Mouse (Mus musculus) erythroid progenitor cell, adult 5-6 weeks (primary cell): ENCODE results near the gene Galnt14. TPM values are rescaled to one million over a fixed set of nuclear protein-coding genes. Genes with fewer than 3 reads are reported as not detected.

ENCODE experiments used
- ATAC-seq: replicated peaks from 2 replicates; pipeline ENCODE4 v1.8.0; 2016; ENCODE audit warnings: moderate number of reproducible peaks, mild to moderate bottlenecking, moderate TSS enrichment, inconsistent platforms; ENCODE audit not compliant: poor library complexity, low FRiP score, severe bottlenecking
- total RNA-seq, 2 experiments: library from RNA; stranded (forward) in 1 of 2; stranded (reverse) in 1 of 2; fragments of 150-400 nt in 1 of 2; fragments of 186-747, 209-891 nt in 1 of 2; gene quantifications; 2 replicates each; pipeline versions ENCODE4 v1.2.3 to v1.2.4; 2015 to 2017; ENCODE audit warnings: low replicate concordance in 2 of 2

The Galnt14 gene
- total RNA-seq, 2 experiments from 2014 or later, result not detected

DNA sequence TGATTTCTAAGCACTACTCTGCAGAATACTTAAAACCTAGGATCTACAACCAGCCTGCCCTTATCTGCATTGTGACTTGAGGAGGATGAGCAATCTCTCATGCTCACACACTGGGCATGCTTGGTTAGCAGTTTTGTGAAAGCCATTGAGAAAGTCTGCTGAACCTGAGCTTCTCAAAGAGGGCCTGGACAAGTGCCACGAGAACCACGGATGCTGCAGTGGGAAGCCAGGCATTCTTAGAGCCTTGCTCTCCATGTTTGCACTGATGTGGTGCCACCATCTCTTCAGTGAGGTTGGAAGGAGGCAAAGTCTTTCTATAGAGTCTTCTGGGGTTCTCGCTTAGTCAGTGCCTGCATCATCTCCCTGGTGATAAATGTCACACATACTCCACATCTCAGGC lies 194.7 kb downstream of the Galnt14 start:
- no peak for ATAC-seq

DNA sequence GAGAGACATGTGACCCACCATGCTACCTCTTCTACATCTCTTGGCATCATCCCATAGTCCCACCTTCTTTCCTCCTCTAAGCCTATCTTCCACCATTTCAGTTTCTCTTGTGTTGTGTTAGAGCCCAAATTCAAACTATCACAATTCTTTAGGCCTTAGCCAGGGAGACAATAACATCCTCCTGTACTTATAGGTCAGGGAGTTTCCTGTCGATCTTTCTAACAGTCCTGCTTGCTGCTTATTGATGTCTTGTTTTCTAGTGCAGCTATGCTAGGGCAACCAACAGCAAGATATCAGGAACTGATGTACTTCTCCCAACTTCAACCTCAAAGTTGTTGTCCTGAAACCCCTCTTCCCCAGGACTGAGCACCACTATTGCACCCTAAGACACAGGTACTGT lies 195.4 kb downstream of the Galnt14 start:
- no peak for ATAC-seq

DNA sequence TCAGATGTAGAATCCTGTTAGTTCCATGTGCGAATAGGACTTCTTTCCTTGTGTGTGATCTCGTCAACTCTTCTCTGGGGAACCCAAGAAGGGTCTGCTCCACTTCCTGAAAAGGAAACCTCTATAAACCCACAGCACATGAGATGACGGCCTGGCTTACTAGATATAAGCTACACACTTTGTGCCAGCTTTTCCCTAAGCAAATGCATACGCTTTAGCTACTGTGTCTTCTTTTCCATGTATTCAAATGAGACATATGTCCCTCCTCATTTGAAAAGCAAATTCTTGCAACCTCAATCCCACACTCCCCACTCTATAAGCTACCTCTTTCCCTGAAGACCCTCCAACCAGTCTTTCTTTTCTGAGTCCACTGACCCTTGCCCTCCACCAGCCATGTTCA lies 196.0 kb downstream of the Galnt14 start:
- ATAC-seq, result no peak

DNA sequence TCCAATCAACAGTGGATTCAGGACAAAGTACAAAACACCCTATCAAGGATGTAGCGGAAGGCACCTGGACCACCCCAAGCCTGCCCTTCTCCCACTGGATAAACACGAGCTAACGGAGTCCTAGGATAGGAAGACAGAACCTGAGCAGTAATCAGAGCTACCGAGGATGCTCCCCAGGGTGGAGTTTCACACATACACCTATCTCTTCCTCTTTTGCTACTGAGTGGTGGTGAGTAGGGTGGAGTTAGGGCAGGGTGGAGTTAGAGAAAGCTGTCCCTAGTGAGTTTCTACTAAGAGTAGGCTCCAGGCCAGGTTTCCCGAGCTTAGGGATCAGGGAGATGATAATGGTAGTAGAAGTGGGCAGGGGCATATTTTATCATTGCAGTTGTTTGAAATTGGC lies 197.4 kb downstream of the Galnt14 start:
- no peak for ATAC-seq

DNA sequence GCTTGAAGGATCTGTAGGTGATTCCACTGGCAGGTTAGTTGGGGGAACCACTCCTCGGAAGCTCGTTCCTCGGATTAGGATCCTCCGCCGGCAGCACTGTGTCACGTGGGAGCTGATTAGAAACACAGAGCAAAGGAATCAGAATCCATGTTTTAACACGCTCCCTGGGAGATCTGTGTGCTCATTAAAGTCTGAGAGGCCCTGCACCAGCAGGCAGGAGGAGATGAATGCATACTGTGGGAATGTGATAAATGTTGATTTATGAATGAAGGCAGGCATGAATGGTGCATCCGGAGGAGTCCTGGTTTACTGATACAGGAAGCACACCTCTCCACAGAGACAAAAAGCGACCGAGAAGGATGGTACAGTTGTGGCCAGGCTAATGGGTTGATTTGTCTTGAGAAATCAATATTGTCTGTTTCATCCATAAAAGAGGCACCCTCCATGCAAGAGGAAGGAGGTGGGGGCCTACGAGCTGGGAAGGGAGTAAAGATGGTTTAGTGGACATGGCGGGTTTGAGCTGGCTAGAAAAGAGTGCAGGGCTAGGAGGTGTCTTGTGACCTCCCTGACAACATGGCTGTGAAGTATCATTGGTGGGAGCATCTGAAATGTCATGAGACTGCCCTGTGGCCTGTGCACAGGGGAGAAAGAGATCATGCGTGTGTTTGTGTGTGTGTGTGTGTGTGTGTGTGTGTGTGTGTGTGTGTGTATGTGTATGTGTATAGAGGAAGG lies 202.3 kb downstream of the Galnt14 start:
- ATAC-seq, result no peak

DNA sequence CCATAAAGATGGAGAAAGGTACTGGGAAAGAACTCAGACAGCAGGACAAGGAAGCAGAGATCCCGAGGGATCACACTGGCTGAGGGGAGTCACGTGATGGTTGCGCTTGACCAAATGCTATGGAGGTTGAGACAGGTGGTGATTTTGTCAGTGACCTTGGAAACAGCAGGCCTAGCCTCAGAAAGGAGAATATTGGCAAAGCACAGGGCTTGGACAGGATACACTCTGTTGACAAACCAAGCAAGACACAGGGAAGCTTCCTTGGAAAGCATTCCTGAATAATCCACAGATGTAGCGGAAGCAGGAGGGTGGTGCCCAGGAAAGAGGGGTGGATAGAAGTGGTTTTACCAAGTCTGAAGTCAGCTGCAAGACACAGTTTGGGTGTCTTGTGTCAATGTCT lies 206.1 kb downstream of the Galnt14 start:
- ATAC-seq, result no peak

DNA sequence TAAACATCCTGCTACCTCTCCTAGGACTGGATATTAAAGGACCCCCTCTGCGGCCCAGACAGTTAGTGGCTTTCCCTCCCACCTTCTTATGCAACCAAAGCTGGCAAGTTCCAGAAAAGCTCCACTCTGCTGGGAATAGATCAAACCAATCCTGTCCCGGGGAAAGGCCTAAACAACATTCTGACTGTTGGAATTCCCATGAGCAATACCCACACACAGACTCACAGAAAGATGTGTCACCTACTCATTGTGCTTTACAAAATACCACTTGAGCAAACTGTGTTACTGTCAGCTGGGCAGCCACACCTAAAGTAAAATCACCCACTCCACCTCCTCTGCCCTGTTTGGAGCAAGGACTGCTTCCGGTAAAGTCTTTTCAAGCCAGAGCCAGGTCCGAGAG lies 207.6 kb downstream of the Galnt14 start:
- no peak for ATAC-seq

DNA sequence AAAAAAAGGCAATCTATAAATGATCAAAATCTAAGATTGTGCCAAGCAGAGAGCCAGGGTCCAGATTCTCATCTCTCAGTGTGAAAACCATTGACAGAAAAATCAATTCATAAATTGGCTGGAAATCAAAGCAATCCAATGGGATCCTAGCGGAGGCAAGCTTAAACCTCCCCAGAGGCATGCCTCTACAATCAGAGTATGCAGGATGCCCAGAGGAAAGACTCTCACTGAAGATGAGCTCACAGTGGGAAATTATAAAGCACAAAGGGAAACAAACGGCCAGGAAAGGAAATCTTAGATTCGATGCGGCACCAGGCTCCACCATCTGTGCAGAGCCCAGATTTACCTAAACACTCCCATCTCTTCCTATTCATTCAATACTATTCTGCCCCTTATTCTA lies 220.7 kb downstream of the Galnt14 start:
- ATAC-seq, result no peak

DNA sequence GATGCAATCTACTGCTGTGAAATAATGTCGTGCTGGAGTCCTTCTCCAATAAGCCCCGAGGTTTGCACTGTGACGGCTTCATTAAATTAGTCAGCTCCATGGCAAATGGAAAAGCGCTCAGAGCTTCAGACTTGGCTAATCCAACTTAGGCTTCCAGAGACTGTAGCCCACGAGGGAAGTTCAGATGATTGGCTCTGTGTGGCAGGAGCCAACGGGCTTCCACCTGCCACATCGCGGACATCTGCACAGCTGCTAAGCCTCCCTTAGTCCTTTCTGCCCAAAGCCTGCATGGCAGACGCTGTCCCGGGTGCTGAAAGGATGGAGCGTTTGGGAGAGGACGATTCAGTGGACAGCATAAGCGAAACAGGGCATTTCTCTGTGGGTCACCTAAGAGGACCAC lies 222.5 kb downstream of the Galnt14 start:
- ATAC-seq, result no peak

DNA sequence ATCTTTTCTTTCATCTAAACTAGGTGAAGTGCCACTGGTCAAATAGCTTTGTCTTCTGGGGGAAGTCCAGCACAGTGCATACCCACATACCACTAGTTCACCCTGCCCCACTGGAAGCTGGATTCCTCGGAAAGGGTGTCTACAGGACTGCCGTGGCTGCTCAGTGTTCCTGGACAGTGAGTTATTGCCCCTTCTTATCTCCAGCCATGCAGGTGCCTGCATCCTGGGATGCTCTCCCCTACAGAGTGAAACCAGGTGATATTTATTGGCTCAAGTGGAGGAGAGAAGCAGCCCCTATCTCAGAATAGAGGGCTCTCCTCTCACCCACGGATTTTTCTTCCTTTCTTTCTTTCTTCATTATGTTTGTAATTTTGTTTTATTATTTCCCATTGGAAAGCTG lies 222.9 kb downstream of the Galnt14 start:
- no peak for ATAC-seq

DNA sequence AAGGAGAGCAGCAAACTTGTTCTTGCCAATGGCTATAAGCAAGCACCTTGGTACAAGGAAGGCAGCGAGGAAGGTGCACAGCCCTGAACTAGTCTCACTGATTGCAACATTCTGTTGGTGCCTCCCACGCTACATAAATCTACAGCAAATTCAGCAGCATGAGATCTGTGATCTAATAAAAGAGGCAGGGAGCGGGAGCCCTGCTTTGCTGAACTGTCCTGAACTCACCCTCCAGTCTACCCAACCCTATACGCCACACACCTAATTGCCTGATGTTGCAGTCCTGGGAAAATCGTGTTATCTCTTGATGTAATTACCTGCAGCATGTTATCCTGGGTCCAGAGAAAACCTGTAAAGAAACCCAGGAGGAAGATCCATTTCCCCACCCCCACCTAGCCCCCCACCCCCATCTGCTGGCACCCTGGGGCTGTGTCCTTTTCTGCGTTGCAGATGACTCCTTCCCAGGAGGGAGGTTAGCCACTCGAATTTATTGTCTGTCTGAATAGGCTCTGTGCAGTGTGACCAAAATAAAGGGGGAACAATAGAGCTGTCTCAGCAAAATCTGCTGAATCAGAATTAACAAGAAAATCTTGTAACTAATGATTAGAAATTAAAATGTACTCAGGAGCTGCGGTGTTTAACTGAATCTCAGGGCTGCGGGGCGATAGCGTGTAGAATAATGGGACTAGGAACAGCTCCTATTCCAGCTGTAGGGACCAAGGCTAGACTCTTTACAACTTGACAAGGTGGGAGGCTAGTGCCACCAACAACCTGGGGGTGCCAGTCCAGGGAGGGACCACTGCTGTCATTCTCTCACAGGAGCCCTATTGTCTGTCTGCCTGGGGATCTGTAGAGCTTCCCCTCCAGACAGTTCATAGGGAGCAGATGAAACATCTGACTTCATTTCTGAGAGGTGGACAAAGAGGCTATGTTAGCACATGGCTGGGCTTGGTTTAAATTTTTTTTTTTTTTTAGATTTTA lies 232.9 kb downstream of the Galnt14 start:
- ATAC-seq, result no peak

DNA sequence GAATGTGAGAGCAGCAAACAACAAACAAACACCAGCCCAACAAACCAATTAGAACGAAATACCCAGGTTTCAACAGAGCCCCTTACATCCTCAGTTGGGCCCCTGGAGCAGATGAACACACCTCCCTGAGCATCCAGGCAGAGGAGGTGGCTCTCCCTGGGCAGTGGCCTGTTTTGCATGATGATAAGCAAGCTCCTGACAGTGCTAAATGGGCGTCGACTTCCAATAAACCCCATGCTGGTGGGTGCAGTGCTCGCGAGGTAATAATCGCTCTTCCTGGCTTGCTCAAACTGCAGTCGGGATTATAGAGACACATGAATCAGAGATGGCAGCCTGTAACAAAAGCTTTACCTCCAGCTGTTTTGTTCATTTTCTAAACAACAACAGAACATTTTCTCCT lies 235.9 kb downstream of the Galnt14 start:
- no peak for ATAC-seq

DNA sequence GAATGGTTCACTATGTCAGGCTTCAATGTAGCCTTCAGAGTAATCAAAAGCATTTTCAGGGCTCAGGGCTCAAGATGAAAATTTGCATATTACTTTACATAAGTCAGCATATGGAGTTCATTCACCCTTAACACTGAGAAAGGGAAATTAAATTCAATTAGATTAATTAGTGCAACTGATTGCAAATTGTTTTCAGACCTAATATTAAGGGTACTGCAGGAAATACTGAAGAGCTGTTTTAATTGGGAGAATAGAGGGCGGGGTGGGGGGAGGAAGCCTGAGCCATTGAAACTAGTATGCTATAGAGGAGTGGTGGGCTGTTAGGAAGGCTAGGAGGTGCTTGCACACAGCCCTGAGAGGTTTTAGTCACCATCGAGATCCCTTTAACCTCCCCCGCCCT lies 237.2 kb downstream of the Galnt14 start:
- no peak for ATAC-seq

DNA sequence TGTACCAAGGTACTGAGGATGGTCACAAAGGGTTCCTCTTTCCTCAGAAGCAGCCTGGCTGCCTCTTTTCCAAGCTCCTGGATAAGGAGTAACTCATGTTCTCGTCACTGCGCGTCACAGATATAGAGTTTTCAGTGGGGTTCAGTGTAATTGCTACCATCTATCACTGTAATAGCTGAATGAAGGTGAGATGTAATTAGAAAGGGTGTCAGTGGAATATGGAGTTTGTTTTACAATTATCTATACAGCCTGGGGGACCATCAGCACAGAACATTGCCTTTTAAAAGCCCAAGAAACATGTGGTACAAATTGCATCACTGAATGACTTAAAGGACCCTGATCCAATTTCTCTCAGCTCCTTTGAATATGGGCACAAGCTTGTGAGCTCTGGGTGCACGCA lies 249.4 kb downstream of the Galnt14 start:
- no peak for ATAC-seq

DNA sequence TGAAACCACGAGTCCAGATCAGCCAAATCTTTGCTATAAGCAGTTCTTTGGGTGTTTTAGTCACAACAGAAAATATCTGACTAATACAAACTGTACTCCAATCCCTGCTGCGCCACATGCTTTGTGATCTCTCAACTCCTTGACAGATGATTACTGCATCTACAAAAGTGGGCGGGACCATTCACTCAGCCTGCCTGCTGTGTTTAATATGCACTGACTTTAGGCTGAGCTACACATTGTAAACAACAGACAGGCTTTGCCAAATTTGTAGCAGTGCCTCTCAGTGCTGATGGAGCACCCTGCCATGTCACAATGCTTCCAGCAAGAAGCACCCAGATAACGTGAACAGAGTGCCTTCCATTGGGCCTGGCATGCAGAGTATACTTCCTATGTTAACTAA lies 251.5 kb downstream of the Galnt14 start:
- ATAC-seq, result no peak

DNA sequence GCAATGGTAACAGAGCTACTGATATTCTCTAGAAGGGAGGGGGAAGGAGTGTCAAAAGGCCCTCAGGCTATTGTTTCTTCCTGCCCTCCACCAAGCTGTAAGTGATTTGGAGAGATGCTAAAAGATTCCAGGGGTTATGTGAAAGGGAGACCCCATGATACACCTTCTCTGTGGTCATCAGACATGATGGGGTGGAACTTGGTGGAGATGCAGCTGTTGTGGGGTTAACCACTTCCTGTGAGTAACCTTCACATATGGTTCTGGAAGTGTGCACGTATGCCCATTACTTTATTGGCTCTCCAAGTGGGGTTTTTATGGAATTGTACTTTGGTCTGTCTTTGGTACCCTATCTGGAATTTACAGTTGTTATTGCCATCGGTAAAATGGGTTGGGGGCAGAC lies 253.7 kb downstream of the Galnt14 start:
- ATAC-seq, result no peak

DNA sequence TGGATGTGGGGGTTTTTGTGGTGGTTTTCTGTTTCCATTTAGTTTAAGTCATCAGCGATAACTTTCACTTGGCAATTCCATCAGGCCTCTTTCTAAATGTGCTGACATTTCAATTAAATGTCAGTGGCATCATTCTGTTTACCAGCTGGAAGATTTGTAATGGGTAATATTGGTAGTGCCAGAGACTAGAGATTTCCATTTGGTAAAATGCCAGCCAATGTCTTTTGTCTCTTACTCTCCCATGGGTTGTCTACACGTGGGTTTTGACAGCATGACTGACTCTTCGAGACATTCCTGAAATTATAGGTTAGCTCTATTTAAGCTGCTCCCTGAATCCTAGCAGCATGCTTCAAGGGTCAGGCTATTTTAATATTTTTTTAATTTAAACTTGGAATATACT lies 256.6 kb downstream of the Galnt14 start:
- no peak for ATAC-seq

DNA sequence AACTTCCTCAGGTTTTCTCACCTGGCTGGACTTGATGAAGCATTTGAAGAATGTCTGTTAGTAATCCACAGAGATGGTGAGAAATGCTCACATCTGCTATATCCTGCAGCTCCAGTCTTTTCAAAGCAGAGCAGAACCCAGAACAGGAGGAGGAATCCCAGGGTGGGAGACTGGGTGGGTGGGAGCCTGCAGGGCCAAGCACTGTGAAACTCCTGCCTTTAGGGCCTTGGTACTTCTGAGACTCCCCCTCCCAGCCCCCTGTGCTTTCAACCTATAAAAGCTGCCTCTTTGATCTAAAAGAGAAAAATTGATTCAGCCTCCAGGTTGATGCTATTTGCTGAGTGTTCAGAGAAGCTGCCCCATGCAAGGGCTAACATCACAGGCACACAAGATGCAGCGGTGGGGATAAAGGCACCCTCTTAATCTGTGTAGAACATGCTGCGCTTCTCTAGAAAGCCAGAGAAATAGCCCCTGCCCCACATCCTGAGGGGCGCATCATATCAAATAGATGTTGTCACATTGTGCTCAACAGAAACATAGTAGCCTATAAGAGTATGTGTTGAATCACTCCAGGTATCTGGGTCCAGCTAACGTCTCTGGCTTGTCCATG lies 258.0 kb downstream of the Galnt14 start:
- ATAC-seq, result no peak

DNA sequence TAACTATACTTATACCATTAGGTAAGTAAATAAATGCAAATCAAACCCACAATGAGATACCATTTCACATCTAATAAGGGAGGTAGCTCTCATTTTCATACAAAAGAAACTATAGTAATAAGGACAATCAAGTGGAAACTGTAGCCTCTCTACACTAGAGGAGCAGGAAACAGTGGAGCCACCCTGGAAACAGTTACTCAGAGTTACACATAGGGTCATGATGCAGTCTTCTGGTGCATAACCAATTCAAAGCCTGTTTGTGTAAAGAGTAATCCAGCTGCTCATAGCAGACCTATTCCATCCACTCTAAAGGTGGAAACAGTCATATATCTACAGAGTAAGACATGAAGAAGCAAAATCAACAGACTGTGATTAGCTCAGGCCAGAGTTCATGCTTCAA lies 261.1 kb downstream of the Galnt14 start:
- ATAC-seq, result no peak
